Mouse (Mus musculus): ENCODE data around the gene Pkn2.

DNA sequence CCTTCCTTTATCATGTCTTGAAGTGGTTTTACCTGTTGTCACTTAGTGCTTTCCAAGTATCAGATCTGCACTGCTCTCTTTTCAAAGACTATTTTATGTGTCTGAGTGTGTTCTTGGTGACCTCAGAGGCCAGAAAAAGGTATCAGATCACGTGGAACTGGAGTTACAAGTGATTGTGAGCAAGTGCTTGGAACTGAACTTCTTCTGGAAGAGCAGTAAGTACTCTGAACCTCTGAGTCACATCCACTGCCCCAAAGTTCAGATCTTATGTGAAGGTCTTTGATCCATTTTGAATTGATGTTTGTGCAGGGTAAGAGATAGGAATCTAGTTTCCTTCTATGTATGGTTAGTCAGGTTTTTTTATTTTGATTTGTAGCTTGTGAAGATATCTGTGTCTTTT lies 111.3 kb downstream of the Pkn2 start:
- TF ChIP-seq POLR2A (IDR thresholded peaks at IDR 0.05; ENCODE audit: insufficient read length, low read depth) (no peak), SRF (IDR thresholded peaks at IDR 0.05; ENCODE audit: control insufficient read depth, insufficient read length, low read depth) (no peak), CEBPB (IDR thresholded peaks at IDR 0.05; ENCODE audit: insufficient read depth, poor library complexity, severe bottlenecking) (no peak), TCF12 (IDR thresholded peaks at IDR 0.05; ENCODE audit: insufficient read depth, poor library complexity, severe bottlenecking) (no peak), MYOD1 (IDR thresholded peaks at IDR 0.05; ENCODE audit: control insufficient read depth in 1 of 3, insufficient read length in 2 of 3, low read depth in 2 of 3) (no peak), USF1 (IDR thresholded peaks at IDR 0.05; ENCODE audit: low read depth) (no peak), POLR2AphosphoS2 (IDR thresholded peaks at IDR 0.05; ENCODE audit: insufficient read length, low read depth) (no peak), MYOG (IDR thresholded peaks at IDR 0.05; ENCODE audit: control insufficient read depth in 1 of 3, insufficient read depth in 1 of 3, insufficient read length in 2 of 3, low read depth in 2 of 3) (no peak), MAX (IDR thresholded peaks at IDR 0.05; ENCODE audit: low read depth) (no peak)
